Mouse (Mus musculus) ES-Bruce4 (cell line): ENCODE results near the gene Oaz1.

Experiments
- CTCF ChIP-seq: IDR thresholded peaks from one replicate; pipeline ENCODE4 v1.8.1; 2011; ENCODE audit warnings: low read depth, low read length
- POLR2A ChIP-seq: IDR thresholded peaks from one replicate; pipeline ENCODE4 v1.8.1; 2011; ENCODE audit warnings: low read length; ENCODE audit not compliant: insufficient read depth

- TF ChIP-seq CTCF (no peak), POLR2A (no peak)
These were observed 22.1 kb downstream of the Oaz1 start for GRCm38 (mm10) chr10:80848571-80848970.
